Mouse (Mus musculus): ENCODE results near the gene Hmgb1. TPM values are rescaled to one million over a fixed set of nuclear protein-coding genes. Genes with fewer than 3 reads are reported as not detected.

Gene Hmgb1
- polyA plus RNA-seq, 2 experiments, result 577 to 1,456 TPM

DNA sequence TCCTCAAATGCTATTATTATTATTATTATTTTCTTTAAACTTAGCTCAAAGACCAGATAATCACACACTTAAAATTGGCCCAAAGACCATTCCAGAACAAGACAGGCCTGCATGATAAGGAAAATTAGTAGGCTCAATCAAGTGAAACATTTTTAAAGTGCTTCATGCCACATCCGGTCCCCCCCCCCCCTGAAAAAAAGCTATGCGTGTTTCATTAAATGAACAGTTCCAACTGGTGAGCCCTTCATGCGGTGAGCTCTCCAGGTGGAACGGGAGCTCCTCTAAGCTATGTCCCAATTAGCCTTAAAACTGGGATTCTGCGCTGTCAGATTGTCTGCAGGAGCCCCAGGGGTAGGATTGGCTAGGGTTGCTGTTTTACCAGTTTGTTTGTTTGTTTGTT lies 168.0 kb downstream of the Hmgb1 start:
- peak overlapping the region; percentile 85 for H3K4me2 ChIP-seq (replicated peaks; ENCODE audit: low read depth, low read length, severe bottlenecking)
- H3K9me3 ChIP-seq (ENCODE audit: control insufficient read depth, low read length), result no peaks in the 10 kb centered on the region
- no peak for ATAC-seq (ENCODE audit: low FRiP score, low read depth)
- H3K4me1 ChIP-seq (ENCODE audit: control insufficient read depth, insufficient read depth, low read length), result peaks cover 25% of the 10 kb centered on the region
- DNase-seq (ENCODE audit: low spot score), result no peak
- no peak for TF ChIP-seq POLR2A (IDR thresholded peaks at IDR 0.05; ENCODE audit: borderline replicate concordance, extremely low read depth, insufficient read depth, insufficient read length)
- H3K9ac ChIP-seq (ENCODE audit: low read depth, low read length, severe bottlenecking), result 0 out of 2 replicates have a peak overlapping the region, but pooled peaks have one; percentile 78
- H3K27me3 ChIP-seq (ENCODE audit: control insufficient read depth, insufficient read depth, low read length), result no peaks in the 10 kb centered on the region
- no peak overlapping the region for H3K27ac ChIP-seq (replicated peaks; ENCODE audit: low read depth, low read length)
- 47% methylated on average over 5 of the region's 5 CpGs for WGBS
- no peaks in the 10 kb centered on the region for H3K36me3 ChIP-seq (ENCODE audit: control insufficient read depth, insufficient read depth, low read length)
- peak overlapping the region; percentile 62 for H3K4me3 ChIP-seq (replicated peaks; ENCODE audit: low read length)

DNA sequence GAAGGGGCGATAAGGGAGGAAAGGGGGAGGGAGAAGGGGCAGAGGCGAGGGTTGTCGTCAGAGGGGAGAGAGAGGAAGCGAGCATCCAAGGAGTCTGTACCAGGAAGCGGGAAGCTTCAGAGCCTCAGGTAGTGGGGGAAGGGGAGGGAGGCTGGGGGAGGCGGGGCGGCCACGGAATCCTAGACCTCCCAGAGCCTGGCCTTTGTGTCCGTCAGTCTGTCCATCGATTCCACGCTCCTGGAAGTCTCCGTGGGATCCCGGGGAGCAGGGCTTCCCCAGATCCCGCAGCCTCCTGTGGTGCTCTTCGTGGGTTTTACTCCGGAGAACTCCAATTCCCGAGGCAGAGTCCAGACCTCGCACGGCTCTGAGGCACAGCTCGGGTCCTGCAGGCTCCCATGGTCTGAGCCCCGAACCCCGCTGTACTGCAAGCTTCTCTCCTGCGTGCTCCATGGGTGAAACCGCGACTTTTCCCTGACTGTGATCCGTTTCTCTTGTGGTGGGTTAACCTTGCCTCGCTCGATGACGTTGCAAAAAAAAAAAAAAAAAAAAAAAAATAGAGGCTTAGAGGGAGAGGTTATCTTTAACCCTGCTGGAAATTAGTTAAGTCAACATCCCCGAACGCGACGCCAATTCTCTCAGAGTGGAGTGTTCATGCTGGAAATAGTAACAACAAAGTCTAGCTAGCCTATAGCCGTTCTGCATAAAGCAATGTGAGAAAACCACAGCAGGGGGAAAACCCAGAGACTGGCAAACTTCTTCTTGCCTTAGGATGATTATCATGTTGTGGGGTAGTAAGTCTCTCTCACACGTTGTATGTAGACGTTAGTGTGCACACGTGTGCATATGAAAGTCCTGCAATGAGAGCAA lies 168.7 kb downstream of the Hmgb1 start:
- H3K9me3 ChIP-seq (ENCODE audit: control insufficient read depth, low read length), result no peaks in the 10 kb centered on the region
- no peaks in the 10 kb centered on the region for H3K27me3 ChIP-seq (ENCODE audit: control insufficient read depth, insufficient read depth, low read length)
- H3K4me2 ChIP-seq (replicated peaks; ENCODE audit: low read depth, low read length, severe bottlenecking), result peak overlapping the region; percentile 85
- H3K4me3 ChIP-seq (replicated peaks; ENCODE audit: low read length), result peak overlapping the region; percentile 62
- peak overlapping the region; percentile 82 for H3K27ac ChIP-seq (replicated peaks; ENCODE audit: low read depth, low read length)
- no peaks in the 10 kb centered on the region for H3K36me3 ChIP-seq (ENCODE audit: control insufficient read depth, insufficient read depth, low read length)
- H3K9ac ChIP-seq (ENCODE audit: low read depth, low read length, severe bottlenecking), result peak overlapping the region; percentile 78
- WGBS, result 1% methylated on average over 37 of the region's 37 CpGs
- no peak for TF ChIP-seq POLR2A (IDR thresholded peaks at IDR 0.05; ENCODE audit: borderline replicate concordance, extremely low read depth, insufficient read depth, insufficient read length)
- DNase-seq (ENCODE audit: low spot score) (peak; percentile 47), ATAC-seq (ENCODE audit: low FRiP score, low read depth) (peak; percentile 79)
- H3K4me1 ChIP-seq (ENCODE audit: control insufficient read depth, insufficient read depth, low read length), result peaks cover 19% of the 10 kb centered on the region

DNA sequence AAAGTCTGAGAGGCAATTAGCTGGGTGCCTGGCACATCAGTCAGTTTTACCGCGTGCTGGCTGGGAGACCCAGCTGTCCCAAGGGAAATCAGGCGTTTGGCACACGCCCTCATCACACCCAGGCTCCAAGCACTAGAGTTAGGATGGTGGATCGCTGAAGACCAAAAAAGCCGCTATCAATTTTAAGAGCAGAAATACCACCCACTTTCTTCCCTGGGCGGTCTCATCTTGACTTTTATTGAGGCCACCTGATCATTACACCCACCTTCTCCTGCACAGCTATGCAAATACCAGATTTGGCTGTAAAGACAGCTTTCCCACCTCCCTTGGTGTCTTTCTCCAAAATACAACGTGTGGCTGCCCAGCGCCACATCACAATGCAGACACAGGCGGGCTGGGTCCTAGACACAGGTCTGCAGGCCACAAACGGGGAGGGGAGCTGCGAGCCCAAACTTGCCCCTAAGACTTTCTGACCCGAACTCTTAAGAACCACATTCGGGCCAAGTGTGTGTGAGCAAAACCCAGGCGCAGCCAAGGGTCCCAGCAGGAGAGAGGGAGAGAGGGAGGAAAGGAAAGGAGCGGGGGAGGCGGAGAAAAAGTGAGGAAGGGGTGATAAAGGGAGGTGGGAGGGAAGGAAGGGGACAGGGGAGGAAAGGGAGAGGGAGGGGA lies 169.6 kb downstream of the Hmgb1 start:
- 7% methylated on average over 17 of the region's 17 CpGs for WGBS
- Histone ChIP-seq H3K9me3 (ENCODE audit: control insufficient read depth, low read length) (no peaks in the 10 kb centered on the region), H3K27ac (replicated peaks; ENCODE audit: low read depth, low read length) (peak overlapping the region; percentile 82), H3K36me3 (ENCODE audit: control insufficient read depth, insufficient read depth, low read length) (no peaks in the 10 kb centered on the region), H3K27me3 (ENCODE audit: control insufficient read depth, insufficient read depth, low read length) (no peaks in the 10 kb centered on the region), H3K4me1 (ENCODE audit: control insufficient read depth, insufficient read depth, low read length) (peaks cover 17% of the 10 kb centered on the region), H3K4me3 (replicated peaks; ENCODE audit: low read length) (peak overlapping the region; percentile 62), H3K9ac (ENCODE audit: low read depth, low read length, severe bottlenecking) (peak overlapping the region; percentile 78), H3K4me2 (replicated peaks; ENCODE audit: low read depth, low read length, severe bottlenecking) (peak overlapping the region; percentile 85)
- ATAC-seq (ENCODE audit: low FRiP score, low read depth) (peak; percentile 42), DNase-seq (ENCODE audit: low spot score) (no peak)
- no peak for TF ChIP-seq POLR2A (IDR thresholded peaks at IDR 0.05; ENCODE audit: borderline replicate concordance, extremely low read depth, insufficient read depth, insufficient read length)

DNA sequence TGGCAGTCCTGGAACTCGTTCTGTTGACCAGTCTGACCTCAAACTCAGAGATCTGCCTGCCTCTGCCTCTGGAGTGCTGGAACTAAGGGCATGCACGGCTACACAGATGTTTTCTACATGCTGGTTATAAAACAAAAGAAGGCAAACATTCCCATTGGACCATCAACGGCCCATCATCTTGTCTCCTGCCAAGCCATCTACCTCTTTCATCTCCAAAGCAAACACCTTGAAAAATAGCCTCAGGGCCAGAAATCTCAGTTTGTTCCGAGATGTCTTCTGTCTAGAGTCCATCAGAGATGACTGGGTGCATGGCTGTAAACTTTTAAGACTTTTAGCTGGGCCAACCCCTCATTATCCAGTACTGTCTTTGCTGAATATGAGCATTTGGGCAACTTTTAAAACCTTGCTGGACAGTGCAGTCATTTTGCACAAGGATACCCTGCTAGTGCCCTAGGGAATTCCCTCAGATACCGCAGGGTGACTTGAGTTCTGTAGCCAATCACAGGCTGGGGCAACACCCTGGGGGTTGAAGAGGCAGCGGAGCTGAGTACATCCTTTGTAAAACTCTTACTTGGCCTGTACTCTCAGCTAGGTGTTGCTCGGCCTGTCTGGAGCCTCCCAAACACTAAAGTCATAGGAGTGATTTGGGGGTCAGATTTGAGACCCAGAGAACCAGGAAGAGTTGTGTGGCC lies 170.3 kb downstream of the Hmgb1 start:
- H3K27ac ChIP-seq (replicated peaks; ENCODE audit: low read depth, low read length), result no peak overlapping the region
- no peak overlapping the region for H3K9ac ChIP-seq (ENCODE audit: low read depth, low read length, severe bottlenecking)
- no peaks in the 10 kb centered on the region for H3K9me3 ChIP-seq (ENCODE audit: control insufficient read depth, low read length)
- DNase-seq (ENCODE audit: low spot score) (no peak), ATAC-seq (ENCODE audit: low FRiP score, low read depth) (no peak)
- H3K27me3 ChIP-seq (ENCODE audit: control insufficient read depth, insufficient read depth, low read length), result no peaks in the 10 kb centered on the region
- peak overlapping the region; percentile 85 for H3K4me2 ChIP-seq (replicated peaks; ENCODE audit: low read depth, low read length, severe bottlenecking)
- H3K36me3 ChIP-seq (ENCODE audit: control insufficient read depth, insufficient read depth, low read length), result no peaks in the 10 kb centered on the region
- WGBS, result 62% methylated on average over 7 of the region's 7 CpGs
- H3K4me1 ChIP-seq (ENCODE audit: control insufficient read depth, insufficient read depth, low read length), result peaks cover 17% of the 10 kb centered on the region
- H3K4me3 ChIP-seq (replicated peaks; ENCODE audit: low read length), result peak overlapping the region; percentile 62; the same call in 1 of the 2 replicates
- TF ChIP-seq POLR2A (IDR thresholded peaks at IDR 0.05; ENCODE audit: borderline replicate concordance, extremely low read depth, insufficient read depth, insufficient read length), result no peak

DNA sequence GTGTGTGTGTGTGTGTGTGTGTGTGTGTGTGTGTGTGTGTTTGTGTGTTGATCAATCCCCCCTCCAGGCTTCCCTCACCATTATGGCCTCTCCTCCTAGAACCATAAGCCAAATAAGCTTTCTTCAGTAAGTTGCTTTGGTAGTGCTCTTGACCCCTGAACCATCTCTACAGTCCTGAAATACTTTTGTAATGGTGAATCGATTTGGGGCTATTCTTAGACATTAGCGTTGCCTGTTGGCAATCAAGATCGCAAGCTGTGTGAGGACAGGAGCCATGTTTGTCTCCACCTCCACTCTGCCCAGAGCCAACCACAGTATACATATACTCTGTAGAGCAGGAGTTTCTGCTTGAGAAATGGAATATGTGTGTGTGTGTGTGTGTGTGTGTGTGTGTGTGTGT lies 175.2 kb downstream of the Hmgb1 start:
- Histone ChIP-seq H3K4me2 (replicated peaks; ENCODE audit: low read depth, low read length, severe bottlenecking) (no peak overlapping the region), H3K4me1 (ENCODE audit: control insufficient read depth, insufficient read depth, low read length) (peaks cover 17% of the 10 kb centered on the region; the same call in 1 of the 2 replicates), H3K27me3 (ENCODE audit: control insufficient read depth, insufficient read depth, low read length) (no peaks in the 10 kb centered on the region), H3K9me3 (ENCODE audit: control insufficient read depth, low read length) (no peaks in the 10 kb centered on the region), H3K9ac (ENCODE audit: low read depth, low read length, severe bottlenecking) (no peak overlapping the region), H3K4me3 (replicated peaks; ENCODE audit: low read length) (no peak overlapping the region), H3K27ac (replicated peaks; ENCODE audit: low read depth, low read length) (no peak overlapping the region), H3K36me3 (ENCODE audit: control insufficient read depth, insufficient read depth, low read length) (no peaks in the 10 kb centered on the region)
- 83% methylated on average over 3 of the region's 3 CpGs for WGBS
- DNase-seq (ENCODE audit: low spot score) (no peak), ATAC-seq (ENCODE audit: low FRiP score, low read depth) (no peak)
- no peak for TF ChIP-seq POLR2A (IDR thresholded peaks at IDR 0.05; ENCODE audit: borderline replicate concordance, extremely low read depth, insufficient read depth, insufficient read length)

All from limb, embryonic 14.5 days (tissue).